Mouse (Mus musculus): Measurements from ENCODE around the gene Ttc41.

Ttc41 gene

GRCm38 (mm10) chr10:86755816-86756502, 50.3 kb downstream of the Ttc41 start:
- no peak for DNase-seq (ENCODE audit: low spot score)

DNA sequence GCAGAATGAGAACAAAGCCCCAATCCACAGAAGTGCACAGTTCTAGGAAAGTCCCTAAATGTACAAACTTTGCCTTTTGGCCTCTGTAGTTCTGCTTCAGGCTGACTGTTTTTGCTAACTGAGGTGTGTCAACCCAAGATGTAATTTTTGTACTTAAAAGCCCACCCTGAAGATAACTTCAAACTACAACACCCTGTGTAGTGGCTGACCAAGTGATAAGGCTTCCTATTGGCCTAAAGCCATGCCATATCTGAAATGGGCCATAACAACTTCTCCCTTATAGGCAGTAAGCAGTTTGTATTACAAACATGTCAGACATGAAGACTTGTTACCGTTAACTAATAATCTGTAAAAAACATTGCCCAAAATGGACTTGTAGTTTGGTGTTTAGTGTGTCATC, 52.1 kb downstream of the Ttc41 start:
- no peak for DNase-seq (ENCODE audit: low spot score)

DNA sequence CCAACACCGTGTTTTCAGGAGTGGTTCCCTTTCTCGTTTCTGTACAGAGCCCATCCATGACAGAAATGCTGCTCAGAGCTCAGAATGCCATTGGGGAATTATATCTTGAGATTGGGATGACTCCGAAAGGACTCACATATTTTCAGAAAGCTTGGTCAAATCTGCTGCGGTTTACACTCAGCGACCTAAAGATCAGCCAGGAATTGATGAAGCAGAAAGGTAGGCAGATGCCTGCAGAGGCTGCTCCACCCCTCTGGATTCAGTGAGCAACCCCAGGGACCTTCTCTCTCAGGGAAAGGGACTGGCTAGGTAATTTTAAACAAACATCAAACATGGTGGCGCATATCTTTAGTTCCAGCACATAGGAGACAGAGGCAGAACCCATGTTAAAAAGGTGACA, 52.6 kb downstream of the Ttc41 start:
- DNase-seq (ENCODE audit: low spot score) = no peak

DNA sequence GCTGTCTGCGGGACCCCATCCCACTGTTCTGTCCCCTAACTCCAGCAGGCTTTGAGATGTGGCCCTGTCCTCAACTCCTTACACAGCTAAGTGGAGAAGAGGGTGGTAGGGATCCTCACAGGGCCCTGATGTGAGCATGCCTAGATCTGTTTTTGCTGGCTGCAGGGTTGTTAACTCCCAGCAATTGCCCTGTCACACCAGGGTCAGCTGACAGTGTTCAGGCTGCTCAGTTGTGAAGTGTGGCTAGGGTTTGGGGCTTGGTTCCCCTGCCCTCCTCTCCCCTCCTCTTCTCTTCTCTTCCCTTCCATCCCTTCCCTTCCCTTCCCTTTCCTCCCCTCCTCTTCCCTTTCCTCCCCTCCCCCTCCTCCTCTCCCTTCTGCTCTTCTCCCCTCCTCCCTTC, 55.6 kb downstream of the Ttc41 start:
- no peak for DNase-seq (ENCODE audit: low spot score)

DNA sequence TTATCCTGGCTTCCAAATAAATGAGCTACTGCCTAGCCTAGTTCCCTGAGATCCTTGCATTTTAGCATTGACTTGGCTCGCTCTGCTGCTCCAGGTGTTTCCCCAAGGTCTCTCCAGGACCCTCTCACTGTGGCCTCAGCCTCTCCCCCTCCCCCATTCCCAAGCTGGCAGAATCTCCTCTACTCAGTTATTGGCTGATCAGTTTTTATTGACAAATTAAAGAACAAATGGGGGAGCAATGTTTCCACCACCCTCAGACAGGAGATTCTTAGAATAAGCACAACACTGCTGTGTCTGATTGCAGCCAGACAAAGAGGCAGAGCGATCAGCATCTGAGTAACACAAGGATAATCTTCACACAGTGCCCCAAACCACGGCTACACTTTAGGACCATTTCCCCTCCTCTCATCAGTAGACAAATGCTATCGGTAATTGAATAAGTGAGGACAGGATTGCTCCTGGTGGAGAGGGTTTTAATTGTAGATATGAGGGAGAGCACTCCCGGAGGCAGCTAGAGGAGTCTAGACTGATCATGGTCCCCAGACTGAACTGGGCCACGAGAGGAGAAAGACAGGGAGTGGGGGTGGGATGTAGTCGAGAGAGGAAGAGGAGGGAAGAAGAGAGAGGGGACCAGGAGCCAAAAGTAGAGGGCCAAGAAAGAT, 56.2 kb downstream of the Ttc41 start:
- DNase-seq (ENCODE audit: low spot score) = no peak

DNA sequence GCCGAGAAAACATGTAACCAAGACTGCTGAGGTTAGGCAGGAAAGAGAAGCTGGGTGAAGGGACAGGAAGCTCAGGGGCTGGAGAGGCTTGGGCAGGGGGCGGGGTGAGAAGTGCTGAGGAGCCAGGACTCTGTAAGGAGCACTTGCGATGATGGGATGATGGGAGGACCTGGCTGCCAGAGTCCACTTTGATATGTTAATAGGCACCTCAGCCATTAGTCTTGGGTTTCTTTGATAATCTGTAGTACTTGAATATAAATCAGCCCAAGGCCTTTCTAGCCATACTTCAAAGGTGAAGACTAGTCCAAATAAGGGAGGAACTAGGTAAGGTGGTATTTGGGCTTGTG, 56.7 kb downstream of the Ttc41 start:
- no peak for DNase-seq (ENCODE audit: low spot score)

- no peak for DNase-seq (ENCODE audit: low spot score)
Observed at GRCm38 (mm10) chr10:86763672-86764071, 58.1 kb downstream of the Ttc41 start, which contains the start of gene Gm49358. Gm49358 (plus strand) TSS chr10:86763972.

GRCm38 (mm10) chr10:86765344-86765966, 59.8 kb downstream of the Ttc41 start:
- no peak for DNase-seq (ENCODE audit: low spot score)

GRCm38 (mm10) chr10:86769216-86769615, 63.6 kb downstream of the Ttc41 start:
- DNase-seq (ENCODE audit: low spot score) = no peak

DNA sequence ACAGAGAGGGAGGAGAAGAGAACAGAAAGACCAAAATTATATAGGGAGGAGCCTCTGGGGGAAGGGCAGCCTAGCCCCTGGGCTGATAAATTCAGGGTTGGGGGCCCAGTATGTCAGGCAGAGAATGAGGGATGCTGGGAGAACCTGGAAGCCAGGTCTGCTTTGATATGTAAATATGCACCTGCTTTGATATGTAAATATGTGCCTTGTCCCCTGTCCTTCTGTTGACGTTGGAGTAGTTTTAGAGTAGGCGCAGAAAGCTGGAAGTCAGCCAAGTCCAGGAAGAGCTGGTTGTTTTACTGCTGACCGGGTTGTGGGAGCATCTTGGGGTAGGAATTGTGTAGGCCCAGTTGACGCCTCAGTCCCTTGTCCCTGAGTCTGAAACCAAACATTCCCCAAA, 64.2 kb downstream of the Ttc41 start:
- DNase-seq (ENCODE audit: low spot score) = no peak

GRCm38 (mm10) chr10:86771701-86772100, 66.1 kb downstream of the Ttc41 start:
- DNase-seq (ENCODE audit: low spot score) = no peak

DNA sequence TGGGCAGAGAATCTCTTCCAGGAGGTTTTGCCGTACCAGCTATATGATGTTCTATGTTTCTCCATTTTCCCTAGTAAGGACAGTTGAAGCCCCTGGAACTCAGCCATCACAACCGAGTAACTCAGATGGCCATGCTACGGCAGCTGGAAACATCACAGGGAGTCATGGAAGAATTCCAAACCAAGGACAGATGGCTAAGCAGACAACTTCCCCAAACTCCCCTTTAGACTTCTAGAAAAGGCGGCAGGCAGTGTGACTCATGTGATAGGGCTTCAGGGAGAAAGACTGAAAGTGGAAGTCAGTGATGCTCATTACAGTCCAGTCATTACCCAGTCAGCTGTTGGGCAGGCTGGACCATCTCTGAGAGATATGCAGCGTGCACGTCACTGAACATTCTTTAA, 66.6 kb downstream of the Ttc41 start:
- no peak for DNase-seq (ENCODE audit: low spot score)

DNA sequence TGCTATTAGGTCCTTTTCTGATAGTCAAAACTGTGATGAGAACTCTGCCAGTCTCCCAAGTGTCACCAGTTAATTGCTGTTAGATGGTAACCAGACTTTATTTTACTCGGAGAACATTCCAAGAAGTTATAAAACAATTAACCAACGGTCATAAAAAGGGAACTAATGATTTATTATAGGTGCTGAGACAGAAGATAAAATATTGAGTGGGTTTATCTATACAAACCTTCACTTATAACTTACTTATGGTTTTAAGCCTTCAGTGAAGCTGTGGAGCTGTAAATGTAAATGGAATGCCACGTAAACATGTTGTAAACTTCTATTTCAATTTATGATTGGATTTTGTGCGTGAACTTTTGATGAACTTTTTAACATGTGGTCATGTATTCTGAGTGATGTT, 67.7 kb downstream of the Ttc41 start:
- DNase-seq (ENCODE audit: low spot score) = no peak

GRCm38 (mm10) chr10:86776281-86776680, 70.7 kb downstream of the Ttc41 start:
- no peak for DNase-seq (ENCODE audit: low spot score)

GRCm38 (mm10) chr10:86777614-86778319, 72.2 kb downstream of the Ttc41 start:
- peak; percentile 12 for DNase-seq (ENCODE audit: low spot score)

DNA sequence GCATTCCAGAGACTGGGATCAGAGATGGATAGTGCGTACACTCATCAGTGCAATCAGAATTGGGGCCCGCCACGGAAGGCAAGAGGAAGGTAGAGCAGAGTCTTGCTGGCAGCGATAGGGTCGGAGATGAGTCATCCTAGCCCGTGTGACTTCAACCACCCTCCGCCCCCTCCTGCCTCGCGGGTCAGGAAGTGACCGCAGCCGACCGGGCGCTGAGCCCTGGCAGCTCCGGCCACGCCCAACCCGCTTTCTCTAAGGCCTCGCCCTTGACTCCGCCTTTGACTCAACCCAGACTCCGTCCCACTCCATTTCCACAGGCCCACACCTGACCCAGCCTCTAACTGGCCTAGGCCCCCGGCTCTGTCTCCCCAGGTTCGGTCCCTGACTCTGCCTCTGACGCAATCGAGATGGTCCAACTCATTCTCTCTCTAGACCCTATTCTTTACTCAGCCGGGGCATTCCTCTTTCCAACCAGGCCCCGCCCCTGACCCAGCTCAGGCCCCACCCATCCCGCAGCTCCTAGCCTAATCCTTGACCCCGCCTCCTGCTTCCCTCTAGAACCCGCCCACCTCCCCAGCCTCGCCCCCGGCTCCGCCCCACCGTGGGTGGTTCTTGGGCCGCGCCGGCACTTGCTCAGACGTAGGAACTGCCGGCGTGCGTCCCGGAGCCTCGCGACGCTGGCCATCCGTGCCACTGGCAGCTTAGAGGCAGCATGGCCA, 72.9 kb downstream of the Ttc41 start, which contains the start of gene Nt5dc3:
TSS of gene Nt5dc3 (plus strand) at position 608 of the 719 bp plus-strand sequence.
- DNase-seq (ENCODE audit: low spot score) = peak; percentile 92

DNA sequence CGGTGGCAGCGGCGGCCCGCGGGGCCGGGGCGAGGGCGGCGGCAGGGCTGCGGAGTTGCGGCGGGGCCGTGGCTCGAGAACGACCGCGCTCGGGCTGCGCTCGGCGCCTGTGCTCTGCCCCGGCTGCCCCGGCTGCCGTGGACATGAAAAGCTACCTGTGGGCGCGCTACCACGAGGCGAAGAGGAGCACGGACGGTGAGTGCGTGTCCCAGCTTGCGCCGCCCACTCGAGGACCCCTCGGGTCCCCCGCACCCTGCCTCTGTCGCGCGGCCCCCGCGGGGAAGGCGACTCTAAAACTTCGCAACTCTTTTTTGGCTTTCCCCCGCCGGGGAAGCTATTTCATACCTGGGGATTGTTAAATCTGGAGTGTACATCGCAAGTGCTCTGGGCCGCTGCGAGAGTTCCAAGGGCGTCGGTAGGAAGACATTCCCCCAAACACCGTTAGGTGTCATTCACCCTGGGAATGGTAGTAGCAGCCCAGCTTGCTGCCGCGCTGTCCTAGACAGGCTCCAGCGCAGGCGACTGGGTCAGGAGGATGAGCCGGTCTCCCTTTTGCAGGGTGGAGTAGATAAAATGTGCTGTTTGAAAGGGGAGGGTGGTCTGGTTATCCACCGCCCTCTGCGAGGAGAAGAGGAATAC, 73.6 kb downstream of the Ttc41 start:
- peak; percentile 29 for DNase-seq (ENCODE audit: low spot score)

DNA sequence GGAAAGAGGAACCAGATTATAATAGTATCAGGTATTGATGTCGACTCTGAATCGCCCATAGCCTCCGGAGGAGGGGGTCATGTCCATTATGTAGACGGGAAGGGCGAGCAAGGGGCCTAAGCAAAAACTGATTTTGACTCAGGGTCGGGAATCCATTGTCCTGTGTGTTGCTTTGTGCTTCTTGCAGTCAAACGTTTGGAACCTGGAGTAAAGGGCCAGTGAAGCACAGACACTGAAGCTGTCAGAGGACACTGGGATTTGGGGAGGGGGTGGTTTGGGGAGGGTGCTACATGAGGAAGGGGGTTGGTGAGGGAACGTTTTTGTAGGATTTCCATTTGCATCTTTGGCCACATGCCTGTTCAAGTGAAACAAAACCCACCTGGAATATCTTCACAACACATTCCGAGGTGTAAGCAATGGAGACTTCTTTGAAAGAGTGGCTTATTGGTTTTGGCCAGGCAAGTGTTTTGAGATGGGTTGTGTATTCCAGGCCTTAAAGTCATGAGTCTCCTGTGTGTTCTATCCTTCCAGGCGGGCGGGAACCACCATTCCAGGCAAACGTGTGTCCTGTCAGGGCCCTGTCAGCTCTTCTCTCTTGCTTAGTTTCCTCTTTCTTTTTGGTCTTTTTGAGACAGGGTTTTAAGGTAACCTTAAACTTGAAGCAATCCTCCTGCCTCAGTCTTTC, 74.3 kb downstream of the Ttc41 start:
- peak; percentile 5 for DNase-seq (ENCODE audit: low spot score)

DNA sequence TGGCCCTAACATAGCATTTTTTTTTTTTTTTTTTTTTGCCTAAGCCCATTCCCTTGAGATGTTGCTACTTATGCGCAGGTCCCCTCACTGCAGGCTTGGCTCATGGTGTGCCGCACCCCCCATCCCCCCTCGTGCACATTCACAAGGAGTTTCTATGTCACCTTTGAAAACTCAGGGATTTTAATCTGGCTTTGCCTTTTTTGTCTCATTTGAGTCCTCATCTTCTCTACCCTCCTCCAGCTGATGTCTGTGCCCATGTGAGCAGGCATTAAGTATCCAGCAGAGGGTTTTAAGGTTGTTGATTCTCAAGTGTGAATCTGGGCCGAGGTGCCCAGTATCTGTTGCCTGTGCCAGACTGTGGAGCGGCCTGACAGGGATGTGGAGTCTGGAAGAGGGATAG, 76.0 kb downstream of the Ttc41 start:
- no peak for DNase-seq (ENCODE audit: low spot score)

DNA sequence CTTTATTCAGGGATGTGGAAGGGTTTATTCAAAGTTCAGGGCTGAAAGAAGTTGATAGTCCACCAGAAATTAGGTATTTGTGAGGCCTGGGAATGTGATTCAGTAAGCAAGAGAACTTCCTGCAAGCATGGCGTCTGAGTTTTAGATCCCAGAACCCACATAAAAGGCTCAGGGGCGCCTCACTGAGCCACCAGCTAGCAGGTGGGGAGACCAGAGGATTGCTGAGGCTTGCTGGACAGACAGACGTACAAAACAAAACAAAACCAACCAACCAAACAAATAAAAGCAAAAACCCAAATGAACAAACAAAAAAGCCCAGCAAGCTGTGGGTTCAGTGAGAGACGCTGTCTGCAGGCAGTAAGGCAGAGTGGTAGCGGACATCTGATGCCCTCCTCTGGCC, 77.0 kb downstream of the Ttc41 start:
- no peak for DNase-seq (ENCODE audit: low spot score)

GRCm38 (mm10) chr10:86783561-86783960, 78.0 kb downstream of the Ttc41 start:
- no peak for DNase-seq (ENCODE audit: low spot score)

All from c-Kit-positive CD71-positive TER-119-positive erythroid progenitor cells, embryonic 14.5 days (primary cell).